Mouse (Mus musculus) forebrain, embryonic 15.5 days (tissue): ENCODE results near the gene Slc25a34. TPM values are rescaled to one million over a fixed set of nuclear protein-coding genes. Genes with fewer than 3 reads are reported as not detected.

ENCODE experiments used
- ATAC-seq: fragments of 200-750 bp; cut with Nextera tagmentation; replicated peaks from 2 replicates; pipeline ENCODE4 v1.8.0; 2017; ENCODE audit warnings: mild to moderate bottlenecking, moderate TSS enrichment, moderate library complexity
- H3K27ac ChIP-seq: fragments of 300-500 bp; sonication (generic); replicated peaks from 2 replicates; pipeline ENCODE4 v1.5.1; 2015; ENCODE audit warnings: mild to moderate bottlenecking, inconsistent platforms
- H3K27me3 ChIP-seq: fragments of 300-500 bp; sonication (generic); 2 replicates; pipeline ENCODE4 v1.6.1; 2015; ENCODE audit warnings: inconsistent platforms
- H3K36me3 ChIP-seq: fragments of 300-500 bp; sonication (generic); 2 replicates; pipeline ENCODE4 v1.6.1; 2015; ENCODE audit warnings: mild to moderate bottlenecking, inconsistent platforms
- H3K4me1 ChIP-seq: fragments of 300-500 bp; sonication (generic); 2 replicates; pipeline ENCODE4 v1.6.1; 2015; ENCODE audit warnings: inconsistent platforms
- H3K4me2 ChIP-seq: fragments of 300-500 bp; sonication (generic); replicated peaks from 2 replicates; pipeline ENCODE4 v1.6.1; 2015; ENCODE audit warnings: mild to moderate bottlenecking, inconsistent platforms
- H3K4me3 ChIP-seq: fragments of 300-500 bp; sonication (generic); 2 replicates; pipeline ENCODE4 v1.5.1; 2015; ENCODE audit warnings: mild to moderate bottlenecking, inconsistent platforms
- H3K9ac ChIP-seq: fragments of 300-500 bp; sonication (generic); replicated peaks from 2 replicates; pipeline ENCODE4 v1.6.1; 2015; ENCODE audit warnings: mild to moderate bottlenecking, inconsistent platforms
- H3K9me3 ChIP-seq: fragments of 300-500 bp; sonication (generic); 2 replicates; pipeline ENCODE4 v1.6.1; 2016; ENCODE audit warnings: inconsistent platforms
- WGBS: fragments of 180-500 bp; shearing (Covaris S2); methylation state at CpG from one replicate; pipeline ENCODE4 v1.1.7; 2015; ENCODE audit warnings: mixed read lengths; 5-methylcytosine and 5-hydroxymethylcytosine counted together
- polyA plus RNA-seq: library from polyadenylated mRNA; unstranded; fragments of >200 nt; fragmentation: Nextera tagmentation; extraction: Ambion mirVana; gene quantifications from 2 replicates; pipeline ENCODE4 v1.2.1, GENCODE M21; 2015

Slc25a34 gene
- polyA plus RNA-seq, 1 experiment from 2014 or later = 0.14 TPM

- no peaks in the 10 kb centered on the region for H3K36me3 ChIP-seq
- 87% methylated on average over 1 of the region's 1 CpGs for WGBS
Observed at GRCm38 (mm10) chr4:141570821-141571220, 52.8 kb downstream of the Slc25a34 start.

GRCm38 (mm10) chr4:141570004-141570403 lies 53.6 kb downstream of the Slc25a34 start:
- no peak for ATAC-seq
- H3K9me3 ChIP-seq = no peaks in the 10 kb centered on the region
- H3K4me2 ChIP-seq = no peak overlapping the region
- H3K27me3 ChIP-seq = no peaks in the 10 kb centered on the region
- 0 out of 2 replicates have a peak, but pooled peaks cover 1% of the 10 kb centered on the region for H3K4me1 ChIP-seq
- 77% methylated on average over 6 of the region's 6 CpGs for WGBS
- no peaks in the 10 kb centered on the region for H3K36me3 ChIP-seq
- no peak overlapping the region for H3K4me3 ChIP-seq
- H3K9ac ChIP-seq = no peak overlapping the region
- H3K27ac ChIP-seq = no peak overlapping the region

More at GRCm38 (mm10) chr4:141570821-141571220, 52.8 kb downstream of the Slc25a34 start:
- no peak overlapping the region for H3K4me2 ChIP-seq
- H3K27me3 ChIP-seq = no peaks in the 10 kb centered on the region
- peaks cover 4% of the 10 kb centered on the region; the same call in 1 of the 2 replicates for H3K4me1 ChIP-seq
- H3K4me3 ChIP-seq = no peak overlapping the region
- H3K9me3 ChIP-seq = no peaks in the 10 kb centered on the region
- no peak overlapping the region for H3K9ac ChIP-seq
- no peak overlapping the region for H3K27ac ChIP-seq
- no peak for ATAC-seq

GRCm38 (mm10) chr4:141568966-141569365 lies 54.7 kb downstream of the Slc25a34 start:
- Histone ChIP-seq H3K27me3 (no peaks in the 10 kb centered on the region), H3K4me2 (no peak overlapping the region), H3K9ac (no peak overlapping the region), H3K36me3 (no peaks in the 10 kb centered on the region), H3K9me3 (no peaks in the 10 kb centered on the region), H3K4me3 (no peak overlapping the region), H3K27ac (no peak overlapping the region), H3K4me1 (no peaks in the 10 kb centered on the region)
- ATAC-seq = no peak
- 90% methylated on average over 5 of the region's 5 CpGs for WGBS

Other genes with a start within 250 kb of the Slc25a34 start
- gene Clcnka, start 225.1 kb downstream of the Slc25a34 start, polyA plus RNA-seq = not detected in 2 replicates
- gene Clcnkb, start 207.8 kb downstream of the Slc25a34 start, polyA plus RNA-seq = not detected in 2 replicates
- 0.09 TPM in 1 of 2 replicates, not detected in the other for gene Hspb7, start 203.0 kb downstream of the Slc25a34 start, polyA plus RNA-seq
- gene Srarp, start 187.7 kb downstream of the Slc25a34 start, polyA plus RNA-seq = 0.20 TPM in 1 of 2 replicates, not detected in the other
- 61.8 and 65.6 TPM in 2 replicates for gene Zbtb17, start 179.2 kb downstream of the Slc25a34 start, polyA plus RNA-seq
- 18.5 and 18.9 TPM in 2 replicates for gene Spen, start 85.2 kb downstream of the Slc25a34 start, polyA plus RNA-seq
- gene Fblim1, start 17.7 kb downstream of the Slc25a34 start, polyA plus RNA-seq = 17.4 and 22.6 TPM in 2 replicates
- 0.17 TPM in 2 replicates for gene Tmem82, start 5.2 kb downstream of the Slc25a34 start, polyA plus RNA-seq
- gene Plekhm2, start 41.1 kb upstream of the Slc25a34 start, polyA plus RNA-seq = 7.6 TPM in 2 replicates
- not detected in 2 replicates for gene Rsc1a1, start 61.8 kb upstream of the Slc25a34 start, polyA plus RNA-seq
- gene Ddi2, start 99.6 kb upstream of the Slc25a34 start, polyA plus RNA-seq = 14.6 and 15.3 TPM in 2 replicates
- not detected in 2 replicates for gene Agmat, start 122.9 kb upstream of the Slc25a34 start, polyA plus RNA-seq
- 5.2 and 5.3 TPM in 2 replicates for gene Dnajc16, start 167.1 kb upstream of the Slc25a34 start, polyA plus RNA-seq
- 14.9 and 18.2 TPM in 2 replicates for gene Casp9, start 169.8 kb upstream of the Slc25a34 start, polyA plus RNA-seq
- gene Cela2a, start 202.3 kb upstream of the Slc25a34 start, polyA plus RNA-seq = not detected in 2 replicates
- gene Ctrc, start 222.5 kb upstream of the Slc25a34 start, polyA plus RNA-seq = not detected in 2 replicates